Mouse (Mus musculus) layer of hippocampus, adult 11-12 months (tissue): ENCODE results near the gene Slc38a4.

Experiments used
- DNase-seq: peaks from one replicate; pipeline ENCODE4 v3.0.0; 2022; ENCODE audit warnings: low spot score

Slc38a4 gene

GRCm38 (mm10) chr15:97055794-97056193, at the start of gene Slc38a4:
Slc38a4 (minus strand) TSS chr15:97055956.
- DNase-seq = no peak

GRCm38 (mm10) chr15:97104889-97105391, 49.2 kb upstream of the Slc38a4 start:
- DNase-seq = no peak

GRCm38 (mm10) chr15:97104048-97104447, 48.3 kb upstream of the Slc38a4 start:
- DNase-seq = no peak

GRCm38 (mm10) chr15:97102811-97103210, 47.1 kb upstream of the Slc38a4 start:
- DNase-seq = no peak

GRCm38 (mm10) chr15:97102181-97102580, 46.4 kb upstream of the Slc38a4 start:
- DNase-seq = no peak

- no peak for DNase-seq
These were observed 43.3 kb upstream of the Slc38a4 start for GRCm38 (mm10) chr15:97099101-97099500.

- DNase-seq = no peak
These were observed 41.8 kb upstream of the Slc38a4 start for GRCm38 (mm10) chr15:97097548-97097947.

GRCm38 (mm10) chr15:97089526-97089925, 33.8 kb upstream of the Slc38a4 start:
- DNase-seq = no peak

GRCm38 (mm10) chr15:97085833-97086232, 30.1 kb upstream of the Slc38a4 start:
- no peak for DNase-seq

- no peak for DNase-seq
These were observed 21.9 kb upstream of the Slc38a4 start for GRCm38 (mm10) chr15:97077665-97078064.

- DNase-seq = no peak
These were observed 20.3 kb upstream of the Slc38a4 start for GRCm38 (mm10) chr15:97076092-97076491.

- DNase-seq = no peak
These were observed 19.5 kb upstream of the Slc38a4 start for GRCm38 (mm10) chr15:97075240-97075639.

GRCm38 (mm10) chr15:97072859-97073826, 17.4 kb upstream of the Slc38a4 start:
- no peak for DNase-seq

GRCm38 (mm10) chr15:97067340-97068136, 11.8 kb upstream of the Slc38a4 start:
- no peak for DNase-seq

GRCm38 (mm10) chr15:97066937-97067336, 11.2 kb upstream of the Slc38a4 start:
- no peak for DNase-seq

- no peak for DNase-seq
These were observed 7.5 kb upstream of the Slc38a4 start for GRCm38 (mm10) chr15:97063211-97063610.

GRCm38 (mm10) chr15:97060973-97061372, 5.2 kb upstream of the Slc38a4 start:
- no peak for DNase-seq

GRCm38 (mm10) chr15:97060571-97060970, 4.8 kb upstream of the Slc38a4 start:
- no peak for DNase-seq

GRCm38 (mm10) chr15:97060102-97060501, 4.3 kb upstream of the Slc38a4 start:
- DNase-seq = no peak

- no peak for DNase-seq
These were observed 3.6 kb upstream of the Slc38a4 start for GRCm38 (mm10) chr15:97059071-97060041.

- DNase-seq = no peak
These were observed 828 bp downstream of the Slc38a4 start for GRCm38 (mm10) chr15:97054767-97055489.
